Mouse (Mus musculus) heart, embryonic 16.5 days (tissue): ENCODE results near the gene 4930516K23Rik. TPM values are rescaled to one million over a fixed set of nuclear protein-coding genes. Genes with fewer than 3 reads are reported as not detected.

Source experiments
- ATAC-seq: fragments of 200-750 bp; cut with Nextera tagmentation; replicated peaks from 2 replicates; pipeline ENCODE4 v1.8.0; 2017; ENCODE audit warnings: moderate number of reproducible peaks; ENCODE audit not compliant: insufficient read depth, low FRiP score; ENCODE audit errors: extremely low read depth
- H3K27ac ChIP-seq: fragments of 300-500 bp; sonication (generic); 2 replicates; pipeline ENCODE4 v1.5.1; 2014; ENCODE audit warnings: mild to moderate bottlenecking, low read length, control low read depth, moderate library complexity
- H3K27me3 ChIP-seq: fragments of 300-500 bp; sonication (generic); 2 replicates; pipeline ENCODE4 v1.6.1; 2014; ENCODE audit warnings: low read length, mixed read lengths; ENCODE audit not compliant: control insufficient read depth, insufficient read depth
- H3K36me3 ChIP-seq: fragments of 300-500 bp; sonication (generic); 2 replicates; pipeline ENCODE4 v1.6.1; 2014; ENCODE audit not compliant: control insufficient read depth, insufficient read depth
- H3K4me1 ChIP-seq: fragments of 300-500 bp; sonication (generic); 2 replicates; pipeline ENCODE4 v1.6.1; 2014; ENCODE audit warnings: low read length, mixed read lengths; ENCODE audit not compliant: control insufficient read depth, insufficient read depth
- H3K4me2 ChIP-seq: fragments of 300-500 bp; sonication (generic); 2 replicates; pipeline ENCODE4 v1.6.1; 2014; ENCODE audit warnings: low read depth, mild to moderate bottlenecking, control low read depth, low read length
- H3K4me3 ChIP-seq: fragments of 300-500 bp; sonication (generic); 2 replicates; pipeline ENCODE4 v1.5.1; 2014; ENCODE audit warnings: mild to moderate bottlenecking, control low read depth, low read length
- H3K9ac ChIP-seq: fragments of 300-500 bp; sonication (generic); 2 replicates; pipeline ENCODE4 v1.6.1; 2014; ENCODE audit warnings: low read length, control low read depth
- H3K9me3 ChIP-seq: fragments of 300-500 bp; sonication (generic); replicated peaks from 2 replicates; pipeline ENCODE4 v1.6.1; 2016; ENCODE audit warnings: low read length; ENCODE audit not compliant: control insufficient read depth
- WGBS: fragments of 180-500 bp; shearing (Covaris S2); extraction: QIAGEN DNeasy Blood & Tissue Kit; methylation state at CpG from one replicate; pipeline ENCODE4 v1.1.7; 2014; 5-methylcytosine and 5-hydroxymethylcytosine counted together
- polyA plus RNA-seq: library from polyadenylated mRNA; unstranded; fragments of >200 nt; fragmentation: Nextera tagmentation; extraction: Ambion mirVana; gene quantifications from 2 replicates; pipeline ENCODE4 v1.2.1, GENCODE M21; 2015

Gene 4930516K23Rik
- not detected in 2 replicates for polyA plus RNA-seq

GRCm38 (mm10) chr7:104061345-104061744, at the start of gene 4930516K23Rik:
4930516K23Rik (minus strand) TSS chr7:104061445.
- H3K4me3 ChIP-seq = no peak within 1 kb of the TSS
- H3K9me3 ChIP-seq = no peaks in the 10 kb centered on the region
- no peaks in the 10 kb centered on the region for H3K27me3 ChIP-seq
- H3K36me3 ChIP-seq = no peaks in the 10 kb centered on the region
- no peaks in the 10 kb centered on the region for H3K4me1 ChIP-seq
- no peak for ATAC-seq
- H3K4me2 ChIP-seq = no peak within 1 kb of the TSS
- H3K9ac ChIP-seq = no peak within 1 kb of the TSS
- H3K27ac ChIP-seq = no peak within 1 kb of the TSS
- 54% methylated on average over 2 of the region's 2 CpGs for WGBS

GRCm38 (mm10) chr7:104104757-104104972, 43.4 kb upstream of the 4930516K23Rik start, which contains the start of gene Olfr646:
Olfr646 (plus strand) TSS chr7:104104873.
- Histone ChIP-seq H3K9me3 (no peaks in the 10 kb centered on the region), H3K36me3 (no peaks in the 10 kb centered on the region), H3K9ac (no peak within 1 kb of the TSS), H3K4me1 (no peaks in the 10 kb centered on the region), H3K4me3 (no peak within 1 kb of the TSS), H3K27ac (no peak within 1 kb of the TSS; the same call in 1 of the 2 replicates), H3K27me3 (no peaks in the 10 kb centered on the region), H3K4me2 (no peak within 1 kb of the TSS)
- ATAC-seq = no peak

- no peaks in the 10 kb centered on the region for H3K9me3 ChIP-seq
- WGBS = 64% methylated on average over 4 of the region's 4 CpGs
Observed at GRCm38 (mm10) chr7:104103913-104104756, 42.9 kb upstream of the 4930516K23Rik start.

GRCm38 (mm10) chr7:104085365-104085764, 24.1 kb upstream of the 4930516K23Rik start, which contains the start of gene Olfr645:
Olfr645 (minus strand) TSS chr7:104085465.
- H3K27me3 ChIP-seq = no peaks in the 10 kb centered on the region
- no peak for ATAC-seq

More at GRCm38 (mm10) chr7:104103913-104104756, 42.9 kb upstream of the 4930516K23Rik start:
- Histone ChIP-seq H3K27me3 (no peaks in the 10 kb centered on the region), H3K9ac (no peak overlapping the region), H3K27ac (no peak overlapping the region; the same call in 1 of the 2 replicates), H3K4me1 (no peaks in the 10 kb centered on the region), H3K4me3 (no peak overlapping the region), H3K4me2 (no peak overlapping the region), H3K36me3 (no peaks in the 10 kb centered on the region)
- ATAC-seq = no peak; the same call in 1 of the 2 replicates

GRCm38 (mm10) chr7:104071769-104072168, 10.5 kb upstream of the 4930516K23Rik start, which contains the start of gene Olfr644:
Olfr644 (minus strand) TSS chr7:104071869.
- ATAC-seq = no peak

More at GRCm38 (mm10) chr7:104085365-104085764, 24.1 kb upstream of the 4930516K23Rik start, which contains the start of gene Olfr645:
- 60% methylated on average over 1 of the region's 1 CpGs for WGBS
- Histone ChIP-seq H3K27ac (no peak within 1 kb of the TSS), H3K4me2 (no peak within 1 kb of the TSS), H3K9me3 (no peaks in the 10 kb centered on the region; the same call in 1 of the 2 replicates), H3K36me3 (no peaks in the 10 kb centered on the region), H3K9ac (no peak within 1 kb of the TSS), H3K4me3 (no peak within 1 kb of the TSS), H3K4me1 (no peaks in the 10 kb centered on the region)

GRCm38 (mm10) chr7:104059215-104059614, 2.0 kb downstream of the 4930516K23Rik start:
- no peak overlapping the region for H3K4me2 ChIP-seq
- no peak for ATAC-seq
- H3K27me3 ChIP-seq = no peaks in the 10 kb centered on the region
- no peaks in the 10 kb centered on the region for H3K36me3 ChIP-seq
- H3K27ac ChIP-seq = no peak overlapping the region
- no peak overlapping the region for H3K4me3 ChIP-seq
- H3K9me3 ChIP-seq = no peaks in the 10 kb centered on the region
- no peaks in the 10 kb centered on the region for H3K4me1 ChIP-seq
- no peak overlapping the region for H3K9ac ChIP-seq
- 79% methylated on average over 1 of the region's 1 CpGs for WGBS

More at GRCm38 (mm10) chr7:104071769-104072168, 10.5 kb upstream of the 4930516K23Rik start, which contains the start of gene Olfr644:
- no peak within 1 kb of the TSS for H3K27ac ChIP-seq
- no peak within 1 kb of the TSS for H3K4me2 ChIP-seq
- no peaks in the 10 kb centered on the region for H3K27me3 ChIP-seq
- no peaks in the 10 kb centered on the region for H3K36me3 ChIP-seq
- H3K9me3 ChIP-seq = 0 out of 2 replicates have a peak, but pooled peaks cover 3% of the 10 kb centered on the region
- no peaks in the 10 kb centered on the region for H3K4me1 ChIP-seq
- H3K4me3 ChIP-seq = no peak within 1 kb of the TSS
- 65% methylated on average over 2 of the region's 2 CpGs for WGBS
- no peak within 1 kb of the TSS for H3K9ac ChIP-seq

GRCm38 (mm10) chr7:104052566-104052965, 8.7 kb downstream of the 4930516K23Rik start, which contains the start of gene Olfr642:
Olfr642 (minus strand) TSS chr7:104052666.
- no peak within 1 kb of the TSS for H3K4me2 ChIP-seq
- H3K4me1 ChIP-seq = no peaks in the 10 kb centered on the region
- no peak for ATAC-seq
- H3K4me3 ChIP-seq = no peak within 1 kb of the TSS
- no peak within 1 kb of the TSS for H3K27ac ChIP-seq
- H3K9ac ChIP-seq = no peak within 1 kb of the TSS
- H3K9me3 ChIP-seq = no peaks in the 10 kb centered on the region
- WGBS = 68% methylated on average over 1 of the region's 1 CpGs
- H3K36me3 ChIP-seq = no peaks in the 10 kb centered on the region
- no peaks in the 10 kb centered on the region for H3K27me3 ChIP-seq

GRCm38 (mm10) chr7:104050745-104051144, 10.5 kb downstream of the 4930516K23Rik start:
- Histone ChIP-seq H3K9me3 (no peaks in the 10 kb centered on the region), H3K4me2 (no peak overlapping the region), H3K27ac (no peak overlapping the region), H3K27me3 (no peaks in the 10 kb centered on the region), H3K9ac (no peak overlapping the region), H3K4me1 (no peaks in the 10 kb centered on the region), H3K4me3 (no peak overlapping the region), H3K36me3 (no peaks in the 10 kb centered on the region)
- WGBS = 78% methylated on average over 4 of the region's 4 CpGs
- no peak for ATAC-seq

- 55% methylated on average over 1 of the region's 1 CpGs for WGBS
- H3K4me1 ChIP-seq = no peaks in the 10 kb centered on the region
- ATAC-seq = no peak
Observed at GRCm38 (mm10) chr7:104035145-104035544, 26.1 kb downstream of the 4930516K23Rik start, which contains the start of gene Olfr641. Olfr641 (plus strand) TSS chr7:104035445.

More at GRCm38 (mm10) chr7:104035145-104035544, 26.1 kb downstream of the 4930516K23Rik start, which contains the start of gene Olfr641:
- Histone ChIP-seq H3K36me3 (no peaks in the 10 kb centered on the region), H3K9me3 (no peaks in the 10 kb centered on the region), H3K9ac (no peak within 1 kb of the TSS), H3K27ac (no peak within 1 kb of the TSS), H3K4me3 (no peak within 1 kb of the TSS), H3K4me2 (no peak within 1 kb of the TSS), H3K27me3 (no peaks in the 10 kb centered on the region)
